Mouse (Mus musculus) MEL (cell line): ENCODE measurements around the gene Ascl4. TPM values are rescaled to one million over a fixed set of nuclear protein-coding genes. Genes with fewer than 3 reads are reported as not detected.

Experiments
- DNase-seq: peaks from one replicate; pipeline ENCODE4 v3.0.0; 2011; ENCODE audit warnings: low read depth, low spot score
- H3K27ac ChIP-seq: 2 replicates; pipeline ENCODE4 v1.5.1; 2012; ENCODE audit warnings: low read depth, mild to moderate bottlenecking, control low read depth, low read length, moderate library complexity; ENCODE audit not compliant: control insufficient read depth
- H3K27me3 ChIP-seq, 2 experiments: fragments of 150-350 bp in 1 of 2; sonication (generic) in 1 of 2; 2 replicates each; pipeline ENCODE4 v1.6.1; 2012; ENCODE audit warnings: low read length in 2 of 2, mild to moderate bottlenecking in 2 of 2, improper control_type of control experiment in 1 of 2, moderate library complexity in 1 of 2; ENCODE audit not compliant: insufficient read depth in 2 of 2, control insufficient read depth in 1 of 2
- H3K36me3 ChIP-seq, 2 experiments: 2 replicates each; pipeline ENCODE4 v1.6.1; 2012 to 2014; ENCODE audit warnings: low read length in 2 of 2, improper control_type of control experiment in 1 of 2, inconsistent platforms in 1 of 2, mild to moderate bottlenecking in 1 of 2; ENCODE audit not compliant: insufficient read depth in 2 of 2, control insufficient read depth in 1 of 2
- H3K4me1 ChIP-seq, 2 experiments: fragments of 150-350 bp in 1 of 2; sonication (generic) in 1 of 2; 2 replicates each; pipeline ENCODE4 v1.6.1; 2012; ENCODE audit warnings: low read length in 2 of 2, improper control_type of control experiment in 1 of 2, mild to moderate bottlenecking in 1 of 2; ENCODE audit not compliant: insufficient read depth in 2 of 2, control insufficient read depth in 1 of 2
- H3K4me3 ChIP-seq, 2 experiments: fragments of 150-350 bp in 1 of 2; sonication (generic) in 1 of 2; 2 replicates each; pipeline ENCODE4 v1.5.1; 2012; ENCODE audit warnings: low read depth in 2 of 2, low read length in 2 of 2, mild to moderate bottlenecking in 2 of 2, moderate library complexity in 2 of 2, control low read depth in 1 of 2, improper control_type of control experiment in 1 of 2; ENCODE audit not compliant: control insufficient read depth in 1 of 2, insufficient read depth in 1 of 2
- H3K79me2 ChIP-seq: 2 replicates; pipeline ENCODE4 v1.6.1; 2012; ENCODE audit warnings: mild to moderate bottlenecking, low read length, moderate library complexity; ENCODE audit not compliant: control insufficient read depth, poor library complexity, insufficient read depth
- H3K9ac ChIP-seq: 2 replicates; pipeline ENCODE4 v1.6.1; 2012; ENCODE audit warnings: low read depth, mild to moderate bottlenecking, control low read depth, low read length, moderate library complexity; ENCODE audit not compliant: control insufficient read depth, poor library complexity, severe bottlenecking
- H3K9me3 ChIP-seq: fragments of 150-350 bp; sonication (generic); replicated peaks from 2 replicates; pipeline ENCODE4 v1.6.1; 2012; ENCODE audit warnings: mild to moderate bottlenecking, low read length, improper control_type of control experiment, moderate library complexity; ENCODE audit not compliant: insufficient read depth
- CHD1 ChIP-seq: IDR thresholded peaks from 2 replicates; pipeline ENCODE4 v1.6.1; 2012; ENCODE audit warnings: low read depth, mild to moderate bottlenecking, inconsistent platforms, low read length, improper control_type of control experiment
- ELF1 ChIP-seq: IDR thresholded peaks from 2 replicates; pipeline ENCODE4 v1.6.1; 2014; ENCODE audit warnings: low read depth, mild to moderate bottlenecking, inconsistent platforms, low read length, improper control_type of control experiment, moderate library complexity
- EP300 ChIP-seq, 2 experiments: IDR thresholded peaks; 2 replicates each; pipeline ENCODE4 v1.6.1; 2011; ENCODE audit warnings: improper control_type of control experiment in 2 of 2, low read length in 2 of 2, low read depth in 1 of 2, mild to moderate bottlenecking in 1 of 2
- GATA1 ChIP-seq: IDR thresholded peaks from 2 replicates; pipeline ENCODE4 v1.6.1; 2011; ENCODE audit warnings: low read depth, low read length, improper control_type of control experiment
- HCFC1 ChIP-seq: IDR thresholded peaks from 2 replicates; pipeline ENCODE4 v1.6.1; 2012; ENCODE audit warnings: low read depth, mild to moderate bottlenecking, inconsistent platforms, low read length, improper control_type of control experiment, moderate library complexity
- JUND ChIP-seq: IDR thresholded peaks from 2 replicates; pipeline ENCODE4 v1.6.1; 2011; ENCODE audit warnings: low read depth, mild to moderate bottlenecking, improper control_type of control experiment, low read length
- KAT2A ChIP-seq: conservative IDR thresholded peaks from 2 replicates; pipeline ENCODE4 v1.6.1; 2012; ENCODE audit warnings: low read depth, low read length, improper control_type of control experiment, inconsistent platforms
- MAX ChIP-seq: IDR thresholded peaks from 2 replicates; pipeline ENCODE4 v1.6.1; 2011; ENCODE audit warnings: low read length, improper control_type of control experiment
- MXI1 ChIP-seq: IDR thresholded peaks from 2 replicates; pipeline ENCODE4 v1.6.1; 2011; ENCODE audit warnings: mild to moderate bottlenecking, low read depth, low read length, improper control_type of control experiment
- MYB ChIP-seq: IDR thresholded peaks from 2 replicates; pipeline ENCODE4 v1.6.1; 2011; ENCODE audit warnings: mild to moderate bottlenecking, low read depth, low read length, improper control_type of control experiment
- MYC ChIP-seq: IDR thresholded peaks from 2 replicates; pipeline ENCODE4 v1.6.1; 2011; ENCODE audit warnings: low read depth, mild to moderate bottlenecking, low read length, improper control_type of control experiment, moderate library complexity
- NRF1 ChIP-seq: IDR thresholded peaks from 2 replicates; pipeline ENCODE4 v1.6.1; 2014; ENCODE audit warnings: low read depth, mild to moderate bottlenecking, inconsistent platforms, low read length, improper control_type of control experiment, moderate library complexity; ENCODE audit not compliant: poor library complexity, insufficient read depth, severe bottlenecking
- POLR2A ChIP-seq, 2 experiments: IDR thresholded peaks; 2 replicates each; pipeline ENCODE4 v1.6.1; 2011 to 2012; ENCODE audit warnings: low read length in 2 of 2, mild to moderate bottlenecking in 2 of 2, control low read depth in 1 of 2, improper control_type of control experiment in 1 of 2, low read depth in 1 of 2, moderate library complexity in 1 of 2; ENCODE audit not compliant: control insufficient read depth in 1 of 2, insufficient read depth in 1 of 2, poor library complexity in 1 of 2
- POLR2AphosphoS5 ChIP-seq: IDR thresholded peaks from 2 replicates; pipeline ENCODE4 v1.6.1; 2012; ENCODE audit warnings: low read depth, borderline replicate concordance, mild to moderate bottlenecking, inconsistent platforms, low read length, moderate library complexity, mixed read lengths
- RCOR1 ChIP-seq: IDR thresholded peaks from 2 replicates; pipeline ENCODE4 v1.6.1; 2012; ENCODE audit warnings: low read depth, mild to moderate bottlenecking, inconsistent platforms, low read length, improper control_type of control experiment
- SIN3A ChIP-seq: IDR thresholded peaks from 2 replicates; pipeline ENCODE4 v1.6.1; 2012; ENCODE audit warnings: low read length, improper control_type of control experiment, inconsistent platforms
- SMC3 ChIP-seq: IDR thresholded peaks from 2 replicates; pipeline ENCODE4 v1.6.1; 2011; ENCODE audit warnings: low read depth, low read length, improper control_type of control experiment
- TCF12 ChIP-seq: IDR thresholded peaks from 2 replicates; pipeline ENCODE4 v1.6.1; 2014; ENCODE audit warnings: low read depth, mild to moderate bottlenecking, inconsistent platforms, low read length, improper control_type of control experiment, moderate library complexity
- USF2 ChIP-seq, 2 experiments: IDR thresholded peaks; 2 replicates each; pipeline ENCODE4 v1.6.1; 2011 to 2012; ENCODE audit warnings: improper control_type of control experiment in 2 of 2, low read length in 2 of 2, borderline replicate concordance in 1 of 2, inconsistent platforms in 1 of 2, low read depth in 1 of 2, mild to moderate bottlenecking in 1 of 2; ENCODE audit not compliant: insufficient read depth in 1 of 2
- ZC3H11A ChIP-seq: IDR thresholded peaks from 2 replicates; pipeline ENCODE4 v1.6.1; 2012; ENCODE audit warnings: low read depth, mild to moderate bottlenecking, inconsistent platforms, low read length, improper control_type of control experiment
- ZNF384 ChIP-seq: IDR thresholded peaks from 2 replicates; pipeline ENCODE4 v1.6.1; 2012; ENCODE audit warnings: low read depth, mild to moderate bottlenecking, inconsistent platforms, low read length, improper control_type of control experiment
- polyA plus RNA-seq, 2 experiments: library from polyadenylated mRNA; stranded (reverse) in 1 of 2; unstranded in 1 of 2; fragments of >175 nt in 1 of 2; fragments of >200 nt in 1 of 2; gene quantifications; 2 replicates each; pipeline versions ENCODE4 v1.2.1 to v1.2.4; 2012; ENCODE audit warnings: low replicate concordance in 2 of 2, low read depth in 1 of 2; ENCODE audit not compliant: insufficient read length in 2 of 2, insufficient read depth in 1 of 2, missing spikeins in 1 of 2
- total RNA-seq: library from RNA; depleted of rRNA; stranded (reverse); fragments of 300-350 nt; gene quantifications from 2 replicates; pipeline ENCODE4 v1.2.3, GENCODE M21; 2012; rRNA removed

Gene Ascl4
- not detected in 2 replicates for total RNA-seq
- not detected for polyA plus RNA-seq

DNA sequence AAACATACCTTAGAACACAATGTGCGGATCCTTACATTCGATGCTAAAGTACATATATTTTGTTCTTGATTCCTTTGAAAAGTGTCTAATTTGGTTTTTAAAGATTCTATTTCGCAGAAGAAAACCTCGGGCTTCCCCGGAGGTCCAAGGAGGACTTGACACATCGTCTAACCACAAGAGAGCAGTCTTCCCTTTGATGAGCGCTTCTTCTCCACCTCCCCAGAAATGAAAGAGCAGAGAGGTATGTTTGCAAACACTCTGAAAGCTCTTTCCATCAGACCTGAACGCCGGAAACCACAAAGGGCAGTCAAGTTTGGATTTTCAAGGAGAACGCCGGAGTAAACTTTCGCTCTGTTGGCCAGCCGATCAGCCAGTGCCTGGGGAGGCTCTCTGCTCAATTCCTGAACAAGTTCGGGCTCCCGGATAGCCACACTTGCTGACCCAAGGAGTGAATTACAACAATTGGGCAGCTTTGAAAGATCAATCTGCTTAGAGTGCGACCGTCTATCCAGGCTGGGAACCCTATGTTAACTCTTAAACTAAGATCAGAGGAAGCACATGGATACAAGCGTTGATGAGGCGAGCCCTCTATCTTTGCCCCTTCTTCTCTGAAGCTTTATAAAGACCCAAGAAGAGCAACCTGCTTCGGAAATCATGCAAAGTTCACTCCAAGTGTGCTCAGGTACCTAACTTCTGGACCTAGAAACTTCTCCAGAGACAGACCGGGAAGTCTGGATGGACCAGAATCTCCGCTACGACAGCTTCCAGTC, at the start of gene Ascl4:
Gene Ascl4 (plus strand): TSS at position 6 of the 770 bp plus-strand sequence.
- Histone ChIP-seq H3K27ac (no peak within 1 kb of the TSS), H3K27me3 (peaks cover 0 to 1% of the 10 kb centered on the region in 2 experiments; a peak in 2 of 4 replicates), H3K4me1 (no peaks in the 10 kb centered on the region), H3K79me2 (no peaks in the 10 kb centered on the region), H3K36me3 (no peaks in the 10 kb centered on the region), H3K9ac (no peak within 1 kb of the TSS), H3K9me3 (no peaks in the 10 kb centered on the region), H3K4me3 (no peak within 1 kb of the TSS)
- TF ChIP-seq ZNF384 (no peak), POLR2A (IDR thresholded peaks at IDR 0.05; ENCODE audit: control insufficient read depth in 1 of 2, insufficient read depth in 1 of 2, low read depth in 1 of 2, low read length in 2 of 2, poor library complexity in 1 of 2) (no peak)
- no peak for DNase-seq

DNA sequence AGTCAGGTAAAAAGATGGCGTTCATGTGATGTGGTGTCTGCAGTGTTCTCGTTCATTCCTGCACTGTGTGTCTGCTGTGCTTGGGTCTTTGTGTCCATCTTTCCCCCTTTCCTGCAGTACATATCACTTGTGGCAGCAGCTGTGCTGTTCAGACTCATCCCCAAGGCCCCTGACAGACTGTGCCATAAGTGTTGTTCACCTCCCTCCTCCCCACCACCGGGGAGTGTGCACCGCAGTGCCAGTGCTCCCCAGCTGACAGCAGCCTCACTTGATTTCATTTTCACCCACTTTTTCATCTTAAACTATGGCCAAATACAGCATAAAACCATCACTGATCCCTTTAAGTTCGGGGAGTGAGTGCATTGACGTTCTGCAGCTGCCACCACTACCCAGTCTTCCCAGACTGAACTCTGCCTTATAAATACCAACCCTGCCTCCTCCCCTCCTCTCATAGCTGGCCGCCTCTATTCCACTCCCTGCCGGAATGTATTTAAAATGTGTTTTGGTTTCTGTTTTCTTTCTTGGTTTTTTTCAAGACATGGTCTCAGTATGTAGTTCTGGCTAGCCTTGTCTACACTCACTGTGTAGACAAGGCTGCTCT, 47.5 kb upstream of the Ascl4 start:
- TF ChIP-seq RCOR1 (no peak), POLR2AphosphoS5 (no peak), SMC3 (no peak), ZNF384 (no peak), JUND (no peak), TCF12 (no peak), HCFC1 (no peak)
- peaks cover 0 to 30% of the 10 kb centered on the region in 2 experiments; a peak in 2 of 4 replicates for H3K36me3 ChIP-seq
- no peak overlapping the region for H3K4me3 ChIP-seq

DNA sequence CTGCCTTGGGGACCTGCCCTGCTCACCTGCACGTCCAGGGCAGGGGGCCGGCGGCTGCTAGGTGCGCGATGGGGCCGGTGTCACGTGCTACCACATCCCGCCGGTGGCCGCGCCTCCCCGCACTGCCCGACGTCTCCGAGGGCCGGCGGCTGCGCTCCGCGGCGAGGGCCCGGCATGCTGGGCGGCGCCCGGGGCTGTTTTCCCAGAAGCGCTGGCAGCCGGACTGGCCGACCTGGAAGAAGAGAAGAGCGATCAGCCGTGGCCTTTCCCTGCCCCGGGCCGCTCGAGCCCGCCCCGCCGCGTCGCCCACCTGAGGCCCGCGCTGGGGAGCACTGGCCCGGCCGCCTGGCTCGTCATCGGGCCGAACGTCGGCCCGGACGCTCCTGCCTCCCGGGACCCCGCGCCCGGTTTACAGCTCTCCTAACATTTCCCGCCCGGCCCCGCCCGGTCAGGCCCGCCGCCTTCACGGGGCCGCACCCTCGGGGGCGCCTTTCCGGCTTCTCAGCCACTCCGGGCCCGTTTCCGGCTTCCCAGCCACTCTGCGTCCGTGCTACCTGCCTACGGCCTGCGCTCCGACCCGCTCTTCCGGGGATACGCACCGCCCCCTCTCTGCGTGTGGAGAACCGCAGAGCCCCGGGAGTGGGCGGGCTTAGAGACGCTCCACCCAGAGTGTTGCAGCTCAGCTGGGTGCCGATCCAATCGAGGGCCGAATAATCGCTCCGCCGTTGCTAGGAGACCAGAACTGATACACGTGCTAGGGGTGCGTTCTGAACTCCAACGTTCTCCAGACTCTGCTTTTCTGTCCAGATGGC, 10.8 kb upstream of the Ascl4 start, which contains the start of gene Prdm4:
Gene Prdm4 (minus strand): TSS at position 645 of the 812 bp plus-strand sequence.
- Histone ChIP-seq H3K4me3 (peak within 1 kb of the TSS; percentile 90 to 93), H3K27ac (peak within 1 kb of the TSS; percentile 46), H3K27me3 (no peaks in the 10 kb centered on the region), H3K9me3 (no peaks in the 10 kb centered on the region), H3K9ac (peak within 1 kb of the TSS; percentile 94), H3K79me2 (peaks cover 20% of the 10 kb centered on the region), H3K4me1 (peaks cover 0 to 10% of the 10 kb centered on the region in 2 experiments; a peak in 3 of 4 replicates), H3K36me3 (peaks cover 0 to 12% of the 10 kb centered on the region in 2 experiments; a peak in 3 of 4 replicates)
- peak; percentile 98 for DNase-seq
- TF ChIP-seq SMC3 (no peak), CHD1 (no peak), ZC3H11A (no peak), MYC (peak; percentile 98), SIN3A (peak; percentile 100), RCOR1 (no peak), MYB (no peak), MXI1 (peak; percentile 99), USF2 (IDR thresholded peaks at IDR 0.05; ENCODE audit: borderline replicate concordance in 1 of 2, insufficient read depth in 1 of 2, low read depth in 1 of 2, low read length in 2 of 2) (no peak), NRF1 (peak; percentile 54; the same call in 1 of the 2 replicates), ELF1 (peak; percentile 98), KAT2A (peak; percentile 53; the same call in 1 of the 2 replicates), EP300 (IDR thresholded peaks at IDR 0.05; ENCODE audit: low read depth in 1 of 2, low read length in 2 of 2) (0 out of 4 replicates have a peak, but pooled peaks of 1 of the 2 experiments have one; percentile 9), MAX (peak; percentile 96), GATA1 (peak; percentile 30; the same call in 1 of the 2 replicates)

More for the DNA sequence above, 47.5 kb upstream of the Ascl4 start:
- DNase-seq, result no peak
- Histone ChIP-seq H3K79me2 (no peaks in the 10 kb centered on the region), H3K4me1 (no peaks in the 10 kb centered on the region), H3K9me3 (no peaks in the 10 kb centered on the region), H3K27me3 (no peaks in the 10 kb centered on the region), H3K9ac (no peak overlapping the region), H3K27ac (no peak overlapping the region)
